Mouse (Mus musculus) CH12.LX (cell line): Measurements from ENCODE around the gene Clstn1. TPM values are rescaled to one million over a fixed set of nuclear protein-coding genes. Genes with fewer than 3 reads are reported as not detected.

Experiments used
- DNase-seq: peaks from one replicate; pipeline ENCODE4 v3.0.0-alpha.2; 2013; ENCODE audit errors: extremely low read depth
- H3K27ac ChIP-seq: 2 replicates; pipeline ENCODE4 v1.5.1; 2012; ENCODE audit warnings: low read depth, mild to moderate bottlenecking, control low read depth, moderate library complexity; ENCODE audit not compliant: insufficient read depth
- H3K27me3 ChIP-seq: replicated peaks from 2 replicates; pipeline ENCODE3; 2012; ENCODE audit warnings: inconsistent platforms
- H3K36me3 ChIP-seq, 2 experiments: replicated peaks in 1 of 2; 2 replicates each; pipeline versions ENCODE3 to v1.6.1; 2012; ENCODE audit warnings: inconsistent platforms in 1 of 2, low read length in 1 of 2, mild to moderate bottlenecking in 1 of 2, mixed read lengths in 1 of 2, moderate library complexity in 1 of 2; ENCODE audit not compliant: control insufficient read depth in 1 of 2, insufficient read depth in 1 of 2
- H3K4me1 ChIP-seq, 2 experiments: 2 replicates each; pipeline ENCODE4 v1.6.1; 2012; ENCODE audit warnings: inconsistent platforms in 1 of 2, moderate library complexity in 1 of 2; ENCODE audit not compliant: insufficient read depth in 2 of 2, control insufficient read depth in 1 of 2
- H3K4me2 ChIP-seq: 2 replicates; pipeline ENCODE4 v1.6.1; 2012; ENCODE audit warnings: low read depth, mild to moderate bottlenecking, control low read depth; ENCODE audit not compliant: poor library complexity, insufficient read depth, severe bottlenecking
- H3K4me3 ChIP-seq, 3 experiments: fragments of 150-350 bp in 1 of 3; sonication (generic) in 1 of 3; replicated peaks in 1 of 3; 2 replicates each; pipeline versions ENCODE3 to v1.5.1; 2011 to 2012; ENCODE audit warnings: low read depth in 2 of 3, low read length in 2 of 3, mild to moderate bottlenecking in 2 of 3, moderate library complexity in 2 of 3, control low read depth in 1 of 3, improper control_type of control experiment in 1 of 3, inconsistent platforms in 1 of 3, mixed read lengths in 1 of 3; ENCODE audit not compliant: poor library complexity in 1 of 3
- H3K79me2 ChIP-seq: replicated peaks from 2 replicates; pipeline ENCODE4 v1.6.1; 2012; ENCODE audit warnings: mild to moderate bottlenecking, moderate library complexity; ENCODE audit not compliant: control insufficient read depth, poor library complexity, insufficient read depth, severe bottlenecking; ENCODE audit errors: extremely low read depth
- H3K9ac ChIP-seq: 2 replicates; pipeline ENCODE4 v1.6.1; 2012; ENCODE audit warnings: low read depth, mild to moderate bottlenecking, control low read depth, moderate library complexity; ENCODE audit not compliant: insufficient read depth
- H3K9me3 ChIP-seq: replicated peaks from 2 replicates; pipeline ENCODE3; 2012; ENCODE audit warnings: low read length, inconsistent platforms, mixed read lengths
- BHLHE40 ChIP-seq: IDR thresholded peaks from 2 replicates; pipeline ENCODE4 v1.6.1; 2011; ENCODE audit warnings: mild to moderate bottlenecking, low read depth, low read length, improper control_type of control experiment
- CHD1 ChIP-seq: IDR thresholded peaks from 2 replicates; pipeline ENCODE4 v1.6.1; 2012; ENCODE audit warnings: low read depth, low read length, improper control_type of control experiment, inconsistent platforms
- CHD2 ChIP-seq: IDR thresholded peaks from 2 replicates; pipeline ENCODE4 v1.6.1; 2011; ENCODE audit warnings: low read length, improper control_type of control experiment
- CTCF ChIP-seq, 2 experiments: IDR thresholded peaks in 1 of 2; conservative IDR thresholded peaks in 1 of 2; 2 replicates each; pipeline ENCODE4 v1.5.1; 2011 to 2012; ENCODE audit warnings: low read depth in 2 of 2, low read length in 2 of 2, improper control_type of control experiment in 1 of 2, inconsistent platforms in 1 of 2, mild to moderate bottlenecking in 1 of 2, moderate library complexity in 1 of 2
- E2F4 ChIP-seq: IDR thresholded peaks from 2 replicates; pipeline ENCODE4 v1.6.1; 2011; ENCODE audit warnings: low read depth, low read length, improper control_type of control experiment; ENCODE audit not compliant: insufficient replicate concordance
- ELF1 ChIP-seq: IDR thresholded peaks from 2 replicates; pipeline ENCODE4 v1.6.1; 2014; ENCODE audit warnings: low read depth, mild to moderate bottlenecking, inconsistent platforms, low read length, improper control_type of control experiment
- EP300 ChIP-seq: IDR thresholded peaks from 2 replicates; pipeline ENCODE4 v1.6.1; 2011; ENCODE audit warnings: low read length, improper control_type of control experiment
- ETS1 ChIP-seq: conservative IDR thresholded peaks from 2 replicates; pipeline ENCODE4 v1.6.1; 2012; ENCODE audit warnings: low read depth, mild to moderate bottlenecking, inconsistent platforms, low read length, improper control_type of control experiment, moderate library complexity
- GABPA ChIP-seq: IDR thresholded peaks from 2 replicates; pipeline ENCODE4 v1.6.1; 2012; ENCODE audit warnings: low read depth, low read length, improper control_type of control experiment, inconsistent platforms; ENCODE audit not compliant: insufficient replicate concordance
- HCFC1 ChIP-seq: IDR thresholded peaks from 2 replicates; pipeline ENCODE4 v1.6.1; 2012; ENCODE audit warnings: low read depth, mild to moderate bottlenecking, inconsistent platforms, low read length, improper control_type of control experiment
- IRF4 ChIP-seq: IDR thresholded peaks from 2 replicates; pipeline ENCODE4 v1.6.1; 2014; ENCODE audit warnings: low read depth, mild to moderate bottlenecking, inconsistent platforms, low read length, improper control_type of control experiment
- JUN ChIP-seq: IDR thresholded peaks from 2 replicates; pipeline ENCODE4 v1.6.1; 2011; ENCODE audit warnings: low read depth, mild to moderate bottlenecking, low read length, improper control_type of control experiment, moderate library complexity; ENCODE audit not compliant: insufficient read depth
- JUND ChIP-seq: conservative IDR thresholded peaks from 2 replicates; pipeline ENCODE4 v1.6.1; 2011; ENCODE audit warnings: low read depth, low read length, improper control_type of control experiment
- KAT2A ChIP-seq: IDR thresholded peaks from 2 replicates; pipeline ENCODE4 v1.6.1; 2012; ENCODE audit warnings: low read length, improper control_type of control experiment, inconsistent platforms; ENCODE audit not compliant: insufficient replicate concordance
- MAFK ChIP-seq: IDR thresholded peaks from 2 replicates; pipeline ENCODE4 v1.6.1; 2011; ENCODE audit warnings: low read length, improper control_type of control experiment; ENCODE audit not compliant: insufficient replicate concordance
- MAX ChIP-seq: IDR thresholded peaks from 2 replicates; pipeline ENCODE4 v1.6.1; 2011; ENCODE audit warnings: low read length, improper control_type of control experiment
- MAZ ChIP-seq: IDR thresholded peaks from 2 replicates; pipeline ENCODE4 v1.6.1; 2012; ENCODE audit warnings: low read depth, mild to moderate bottlenecking, inconsistent platforms, low read length, improper control_type of control experiment, moderate library complexity
- MEF2A ChIP-seq: IDR thresholded peaks from 2 replicates; pipeline ENCODE4 v1.6.1; 2014; ENCODE audit warnings: low read depth, mild to moderate bottlenecking, inconsistent platforms, low read length, improper control_type of control experiment, borderline replicate concordance
- MXI1 ChIP-seq: IDR thresholded peaks from 2 replicates; pipeline ENCODE4 v1.6.1; 2011; ENCODE audit warnings: mild to moderate bottlenecking, low read depth, low read length, improper control_type of control experiment
- MYC ChIP-seq: IDR thresholded peaks from 2 replicates; pipeline ENCODE4 v1.6.1; 2011; ENCODE audit warnings: low read depth, mild to moderate bottlenecking, improper control_type of control experiment, low read length
- NELFE ChIP-seq: IDR thresholded peaks from 2 replicates; pipeline ENCODE4 v1.6.1; 2011; ENCODE audit warnings: low read depth, low read length, improper control_type of control experiment
- NRF1 ChIP-seq: IDR thresholded peaks from 2 replicates; pipeline ENCODE4 v1.6.1; 2014; ENCODE audit warnings: low read depth, mild to moderate bottlenecking, inconsistent platforms, low read length, improper control_type of control experiment, moderate library complexity
- PAX5 ChIP-seq: IDR thresholded peaks from 2 replicates; pipeline ENCODE4 v1.6.1; 2012; ENCODE audit warnings: low read length, inconsistent platforms, mixed read lengths
- POLR2A ChIP-seq: IDR thresholded peaks from 2 replicates; pipeline ENCODE4 v1.6.1; 2011; ENCODE audit warnings: low read depth, mild to moderate bottlenecking, improper control_type of control experiment, low read length
- POLR2AphosphoS2 ChIP-seq: IDR thresholded peaks from 2 replicates; pipeline ENCODE4 v1.6.1; 2011; ENCODE audit warnings: low read depth, low read length, improper control_type of control experiment
- RAD21 ChIP-seq: IDR thresholded peaks from 2 replicates; pipeline ENCODE4 v1.6.1; 2011; ENCODE audit warnings: low read depth, mild to moderate bottlenecking, low read length, improper control_type of control experiment, moderate library complexity
- RCOR1 ChIP-seq: conservative IDR thresholded peaks from 2 replicates; pipeline ENCODE4 v1.6.1; 2012; ENCODE audit warnings: low read depth, mild to moderate bottlenecking, inconsistent platforms, low read length, improper control_type of control experiment
- SIN3A ChIP-seq: IDR thresholded peaks from 2 replicates; pipeline ENCODE4 v1.6.1; 2012; ENCODE audit warnings: low read length, improper control_type of control experiment, inconsistent platforms
- SMC3 ChIP-seq: IDR thresholded peaks from 2 replicates; pipeline ENCODE4 v1.6.1; 2011; ENCODE audit warnings: low read depth, low read length, improper control_type of control experiment
- TBP ChIP-seq: conservative IDR thresholded peaks from 2 replicates; pipeline ENCODE4 v1.6.1; 2011; ENCODE audit warnings: low read depth, low read length, improper control_type of control experiment
- UBTF ChIP-seq: IDR thresholded peaks from 2 replicates; pipeline ENCODE4 v1.6.1; 2012; ENCODE audit warnings: low read depth, mild to moderate bottlenecking, inconsistent platforms, low read length, improper control_type of control experiment, moderate library complexity
- USF1 ChIP-seq: IDR thresholded peaks from 2 replicates; pipeline ENCODE4 v1.6.1; 2014; ENCODE audit warnings: low read depth, mild to moderate bottlenecking, inconsistent platforms, low read length, improper control_type of control experiment
- ZC3H11A ChIP-seq: IDR thresholded peaks from 2 replicates; pipeline ENCODE4 v1.6.1; 2012; ENCODE audit warnings: low read depth, mild to moderate bottlenecking, inconsistent platforms, low read length, improper control_type of control experiment
- ZKSCAN1 ChIP-seq: IDR thresholded peaks from 2 replicates; pipeline ENCODE4 v1.6.1; 2012; ENCODE audit warnings: low read depth, inconsistent platforms, low read length, improper control_type of control experiment, borderline replicate concordance
- ZMIZ1 ChIP-seq: IDR thresholded peaks from 2 replicates; pipeline ENCODE4 v1.6.1; 2012; ENCODE audit warnings: low read depth, mild to moderate bottlenecking, inconsistent platforms, low read length, improper control_type of control experiment
- ZNF384 ChIP-seq: IDR thresholded peaks from 2 replicates; pipeline ENCODE4 v1.6.1; 2012; ENCODE audit warnings: low read depth, low read length, improper control_type of control experiment, inconsistent platforms
- dilution Hi-C: fragments of 300-500 bp; cut with MboI; formaldehyde crosslinking; loops from 2 replicates; pipeline ENCODE4 v1.14.3; 2020; ENCODE audit warnings: low sequenced_read_pairs; ENCODE audit not compliant: extremely low pct_unique_long_range_greater_than_20kb, extremely low pct_ligation_motif_present
- in situ Hi-C: fragments of 300-500 bp; cut with MboI; formaldehyde crosslinking; loops from 3 replicates; pipeline ENCODE4 v1.14.3; 2019; ENCODE audit warnings: low sequenced_read_pairs, low pct_ligation_motif_present, low pct_unique_long_range_greater_than_20kb, mixed read lengths
- polyA plus RNA-seq: library from polyadenylated mRNA; unstranded; fragments of >175 nt; gene quantifications from 2 replicates; pipeline ENCODE4 v1.2.1, GENCODE M21; 2012; ENCODE audit warnings: low read depth; ENCODE audit not compliant: insufficient read length
- total RNA-seq, 2 experiments: library from RNA; depleted of rRNA; stranded (reverse); fragments of 300-350 nt in 1 of 2; fragments of >200 nt in 1 of 2; gene quantifications; 2 replicates each; pipeline ENCODE4 v1.2.3; 2012 to 2014

The Clstn1 gene
- total and polyA plus RNA-seq, 3 experiments, result 26.4 to 53.1 (median 35.2) TPM

DNA sequence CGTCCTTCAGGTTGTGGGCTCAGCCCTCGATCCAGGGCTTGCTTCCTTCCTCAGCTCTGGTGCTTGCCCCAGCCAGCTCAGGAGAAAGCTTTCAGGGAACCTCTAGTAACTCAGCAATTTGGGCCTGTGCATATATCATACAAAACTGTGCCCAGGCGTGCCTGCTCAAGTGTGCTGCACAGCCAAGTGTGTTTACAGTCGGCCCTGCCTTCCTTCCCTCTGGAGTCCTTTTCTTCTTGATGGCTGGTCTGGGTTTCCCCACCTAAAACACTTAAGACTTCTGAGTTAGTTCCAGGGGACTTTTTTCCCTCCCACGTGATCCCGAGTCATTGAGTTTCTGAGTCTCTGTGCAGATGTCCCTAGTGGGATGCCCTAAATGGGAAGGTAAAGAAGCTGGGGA is 38.7 kb upstream of the Clstn1 start (continued):
- TF ChIP-seq MAX (peak; percentile 24; the same call in 1 of the 2 replicates), RAD21 (no peak), NELFE (no peak), MAFK (no peak), ZC3H11A (no peak), IRF4 (no peak), EP300 (no peak)

GRCm38 (mm10) chr4:149549221-149549925 is 36.9 kb upstream of the Clstn1 start:
- Histone ChIP-seq H3K4me3 (no peak overlapping the region), H3K4me1 (peaks cover 10 to 44% of the 10 kb centered on the region in 2 experiments; a peak in 3 of 4 replicates), H3K36me3 (no peaks in the 10 kb centered on the region), H3K9me3 (no peaks in the 10 kb centered on the region), H3K4me2 (no peak overlapping the region), H3K9ac (no peak overlapping the region), H3K27me3 (no peaks in the 10 kb centered on the region), H3K27ac (no peak overlapping the region), H3K79me2 (no peaks in the 10 kb centered on the region)
- in situ Hi-C loops (loop anchor here (5.0 kb wide), 4 partner anchors 37 to 407 kb away; no protein-coding TSS in a partner anchor), dilution Hi-C loops (no loop called here)
- TF ChIP-seq NELFE (no peak; the same call in 1 of the 2 replicates), JUN (no peak), POLR2A (no peak), HCFC1 (no peak), TBP (no peak), GABPA (no peak), ZMIZ1 (no peak), MEF2A (peak; percentile 22; the same call in 1 of the 2 replicates), USF1 (no peak), MAFK (no peak), ZKSCAN1 (no peak), EP300 (no peak), MXI1 (no peak), RAD21 (peak; percentile 99), ZNF384 (no peak), ZC3H11A (peak; percentile 52; the same call in 1 of the 2 replicates), PAX5 (no peak), JUND (0 out of 2 replicates have a peak, but pooled peaks have one; percentile 14), CHD2 (no peak), KAT2A (no peak), BHLHE40 (no peak), E2F4 (no peak), SIN3A (no peak), MAZ (no peak), RCOR1 (no peak), CTCF (conservative IDR thresholded peaks at IDR 0.05 in 1 of 2, IDR thresholded peaks at IDR 0.05 in 1 of 2; ENCODE audit: low read depth in 2 of 2, low read length in 2 of 2) (peak; percentile 78 to 97), POLR2AphosphoS2 (no peak), SMC3 (peak; percentile 90), IRF4 (no peak), ETS1 (no peak), MAX (no peak), ELF1 (no peak), UBTF (no peak), MYC (no peak), CHD1 (no peak), NRF1 (0 out of 2 replicates have a peak, but pooled peaks have one; percentile 18)
- peak; percentile 89 for DNase-seq
